Mouse (Mus musculus) 3134 (cell line): Measurements from ENCODE around the gene Lrrc36.

ENCODE experiments used
- DNase-seq: peaks from one replicate; pipeline ENCODE4 v3.0.0-alpha.2; 2011; ENCODE audit warnings: low spot score; ENCODE audit not compliant: insufficient read length; ENCODE audit errors: extremely low read depth

Gene Lrrc36

DNA sequence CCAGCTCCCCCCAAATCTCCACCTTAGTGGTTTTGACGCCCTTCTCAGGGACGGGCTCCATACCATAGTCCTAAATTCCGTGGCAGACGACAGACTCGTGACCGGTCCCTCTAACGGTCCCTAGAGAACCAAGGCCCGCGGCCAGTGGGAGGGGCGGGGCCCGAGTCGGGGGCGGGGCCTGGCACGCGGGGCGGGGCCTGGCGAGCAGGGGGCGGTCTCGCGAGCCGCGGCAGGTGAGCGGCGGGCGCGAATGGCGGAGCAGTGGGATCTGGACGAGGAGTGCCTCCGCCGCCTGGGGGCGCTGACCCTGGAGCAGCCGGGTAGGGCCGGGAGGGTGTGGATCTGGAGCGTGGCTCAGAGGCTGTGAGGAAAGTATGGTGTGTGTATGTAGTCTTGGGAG is at the start of gene Lrrc36, which contains the start of gene Kctd19:
Gene Lrrc36 (plus strand): TSS at position 181 of the 400 bp plus-strand sequence.
Gene Kctd19 (minus strand): TSS at position 112 of the 400 bp plus-strand sequence.
- no peak for DNase-seq

DNA sequence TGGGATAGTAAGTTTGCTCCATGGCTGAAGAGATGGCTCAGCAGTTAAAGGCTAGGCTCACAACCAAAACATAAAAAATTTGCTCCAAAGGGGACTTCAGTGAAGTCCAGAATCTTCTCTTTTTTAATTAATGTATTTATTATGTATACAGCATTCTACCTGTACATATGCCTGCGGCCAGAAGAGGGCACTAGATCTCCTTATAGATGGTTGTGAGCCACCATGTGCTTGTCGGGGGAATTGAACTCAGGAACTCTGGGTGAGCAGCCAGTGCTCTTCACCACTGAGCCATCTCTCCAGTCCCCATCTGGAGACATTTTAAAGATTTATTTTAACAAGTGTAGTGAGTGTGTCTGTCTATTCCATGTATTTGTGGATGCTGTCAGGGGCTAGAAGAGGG is 46.3 kb upstream of the Lrrc36 start:
- no peak for DNase-seq

GRCm38 (mm10) chr8:105372473-105372872 is 40.9 kb upstream of the Lrrc36 start:
- peak; percentile 94 for DNase-seq

- peak; percentile 83 for DNase-seq
Measured at GRCm38 (mm10) chr8:105373032-105373431, 40.3 kb upstream of the Lrrc36 start, which contains the start of gene Plekhg4. Plekhg4 (plus strand) TSS chr8:105373274.

GRCm38 (mm10) chr8:105374513-105374966 is 38.8 kb upstream of the Lrrc36 start:
- no peak for DNase-seq

DNA sequence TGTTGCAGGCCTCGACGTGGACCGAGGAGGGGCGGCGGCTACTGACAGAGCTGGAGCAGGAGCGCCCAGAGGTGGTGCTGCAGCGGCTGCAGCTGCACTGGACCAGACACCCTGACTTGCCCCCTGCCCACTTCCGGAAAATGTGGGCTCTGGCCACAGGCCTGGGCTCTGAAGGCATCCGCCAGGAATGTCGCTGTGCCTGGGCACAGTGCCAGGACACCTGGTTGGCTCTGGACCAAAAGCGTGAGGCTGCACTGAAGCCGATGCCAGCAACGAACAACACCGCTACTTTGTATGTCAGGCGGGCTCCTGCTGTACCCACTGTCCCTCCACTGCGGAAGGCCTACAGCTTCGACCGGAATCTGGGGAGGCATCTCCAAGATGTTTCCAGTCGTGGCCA is 34.7 kb upstream of the Lrrc36 start:
- peak; percentile 44 for DNase-seq

- DNase-seq: peak; percentile 43
Measured at GRCm38 (mm10) chr8:105380308-105380707, 33.1 kb upstream of the Lrrc36 start.

GRCm38 (mm10) chr8:105384070-105384469 is 29.3 kb upstream of the Lrrc36 start:
- no peak for DNase-seq

- DNase-seq: peak; percentile 56
Measured at GRCm38 (mm10) chr8:105387151-105387550, 26.2 kb upstream of the Lrrc36 start.

DNA sequence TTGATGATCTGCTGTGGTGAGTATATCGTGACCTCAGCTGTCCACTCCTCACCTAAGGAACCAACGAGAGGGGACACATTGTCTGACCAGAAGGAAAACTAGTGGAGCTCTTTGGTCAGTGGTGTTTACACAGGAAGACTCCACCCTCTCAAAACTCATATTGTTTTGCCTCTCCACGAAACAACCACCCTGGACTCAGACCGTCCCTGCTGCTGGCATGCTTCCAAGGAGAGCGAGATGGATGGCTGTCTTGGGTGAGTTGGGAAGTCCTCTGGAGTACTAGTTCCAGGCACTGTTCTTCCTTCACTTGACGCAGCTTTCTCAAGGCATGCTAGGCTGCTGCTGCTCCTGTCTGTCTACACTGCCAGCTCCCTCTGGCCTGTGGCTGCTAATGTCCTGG is 24.3 kb upstream of the Lrrc36 start:
- no peak for DNase-seq

GRCm38 (mm10) chr8:105393089-105393787 is 20.1 kb upstream of the Lrrc36 start:
- DNase-seq: no peak

- DNase-seq: no peak
Measured at GRCm38 (mm10) chr8:105393915-105394314, 19.5 kb upstream of the Lrrc36 start.

DNA sequence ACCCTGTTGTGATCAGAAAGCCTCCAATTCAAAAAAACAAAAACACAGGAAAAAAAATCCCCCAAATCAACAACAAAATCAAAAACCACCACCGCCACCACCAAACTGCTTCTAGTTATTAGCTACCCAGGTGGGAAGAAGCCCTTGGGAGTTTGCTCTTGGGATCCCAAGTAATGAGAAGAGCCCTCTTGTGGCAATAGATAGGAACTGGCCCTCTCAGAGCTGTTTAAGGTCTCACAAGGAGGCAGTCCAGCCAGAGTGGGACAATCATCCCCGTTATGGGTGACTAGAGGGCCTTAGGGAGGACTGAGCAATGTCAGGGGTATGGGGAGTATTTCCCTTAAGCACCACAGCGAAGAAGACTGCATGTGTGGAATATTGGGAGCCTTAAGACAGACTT is 15.6 kb upstream of the Lrrc36 start:
- DNase-seq: no peak

DNA sequence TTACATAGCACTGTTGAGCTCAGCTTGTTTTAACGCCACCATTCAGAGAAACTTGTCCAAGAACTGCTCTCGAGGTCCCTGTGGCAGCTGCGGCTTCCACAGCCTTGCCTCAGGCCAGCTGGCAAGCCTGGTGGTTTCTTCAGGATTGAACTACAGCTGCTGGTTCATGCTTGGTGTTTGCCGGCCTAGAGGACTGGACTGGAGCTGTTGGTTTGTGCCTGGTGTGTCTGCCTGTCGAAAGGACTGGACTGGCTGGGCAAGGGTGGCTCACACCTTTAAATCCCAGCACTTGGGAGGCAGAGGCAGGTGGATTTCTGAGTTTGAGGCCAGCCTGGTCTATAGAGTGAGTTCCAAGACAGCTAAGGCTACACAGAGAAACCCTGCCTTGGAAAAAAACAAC is 13.4 kb upstream of the Lrrc36 start:
- DNase-seq: no peak

DNA sequence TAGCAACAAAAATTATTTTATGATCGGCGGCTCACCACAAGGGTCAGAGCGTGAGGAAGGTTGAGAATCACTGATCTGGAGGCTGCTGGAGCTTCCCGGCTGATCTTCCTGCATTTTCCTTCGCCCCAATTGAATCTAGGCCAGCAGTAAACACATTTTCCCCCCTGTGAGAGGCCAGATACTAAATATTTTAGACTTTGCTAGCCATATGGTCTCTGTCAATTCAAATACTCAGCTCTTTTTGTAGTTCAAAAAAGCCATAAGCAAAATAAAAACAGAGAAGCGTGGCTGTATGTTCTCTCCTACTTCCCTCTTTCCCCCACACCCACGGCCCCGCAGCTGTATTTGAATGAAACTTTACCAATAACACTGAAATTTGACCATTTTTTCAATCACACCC is 9.9 kb upstream of the Lrrc36 start:
- no peak for DNase-seq

DNA sequence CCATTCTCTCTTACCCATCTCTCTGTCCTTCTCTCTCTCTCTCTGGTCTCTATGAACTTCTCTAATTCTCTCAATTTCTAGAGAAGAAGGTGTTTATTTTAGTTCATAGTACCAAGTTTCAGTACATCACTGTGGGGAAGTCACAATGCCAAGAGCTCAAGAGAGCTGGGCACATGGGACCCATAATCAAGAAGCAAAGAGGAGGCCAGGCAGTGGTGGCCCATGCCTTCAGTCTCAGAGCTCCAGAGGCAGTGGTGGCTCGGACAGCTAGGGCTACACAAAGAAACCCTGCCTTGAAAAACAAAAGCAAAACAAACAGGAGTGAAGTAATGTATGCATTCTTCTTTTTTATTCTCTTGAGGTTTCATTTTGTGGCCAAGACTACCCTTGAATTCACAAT is 8.9 kb upstream of the Lrrc36 start:
- no peak for DNase-seq

DNA sequence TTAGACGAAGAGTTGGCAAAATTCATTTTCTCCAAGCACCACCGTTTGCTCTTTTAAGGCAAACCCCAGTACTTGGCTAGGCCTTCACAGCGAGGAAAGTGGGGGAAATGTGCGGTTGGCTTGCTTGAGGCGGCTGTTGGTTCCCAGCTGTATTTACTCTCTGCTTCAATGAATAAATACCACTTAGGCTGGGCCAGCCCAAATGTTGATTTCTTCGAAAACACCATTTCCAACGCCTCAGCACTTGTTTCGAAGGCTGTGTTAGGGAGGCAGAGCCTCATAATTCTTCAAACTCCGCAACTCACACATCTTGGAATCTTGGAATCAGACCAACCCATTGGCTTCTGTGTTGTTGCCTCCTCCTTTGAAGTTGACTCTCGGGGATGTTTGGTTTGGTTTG is 7.0 kb upstream of the Lrrc36 start:
- no peak for DNase-seq

DNA sequence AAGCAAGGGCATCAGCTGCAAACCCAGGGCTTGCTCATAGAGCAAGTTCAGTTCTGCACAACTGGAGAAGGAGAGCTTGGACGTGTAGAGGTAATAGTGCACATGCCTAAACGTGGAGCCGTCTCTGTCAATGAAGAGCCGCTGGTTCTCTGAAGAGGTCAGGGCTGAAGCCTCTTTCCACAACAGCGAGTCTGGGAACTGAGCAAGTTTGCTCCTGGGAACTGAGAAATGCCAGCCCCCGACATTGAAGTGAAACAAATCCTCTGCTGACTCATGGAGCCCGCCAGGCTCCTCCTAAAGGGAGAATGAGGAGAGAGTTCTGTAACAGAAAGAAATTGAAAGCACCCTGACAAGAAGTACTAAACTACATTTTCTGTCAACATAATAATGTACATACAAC is 5.0 kb upstream of the Lrrc36 start:
- no peak for DNase-seq

DNA sequence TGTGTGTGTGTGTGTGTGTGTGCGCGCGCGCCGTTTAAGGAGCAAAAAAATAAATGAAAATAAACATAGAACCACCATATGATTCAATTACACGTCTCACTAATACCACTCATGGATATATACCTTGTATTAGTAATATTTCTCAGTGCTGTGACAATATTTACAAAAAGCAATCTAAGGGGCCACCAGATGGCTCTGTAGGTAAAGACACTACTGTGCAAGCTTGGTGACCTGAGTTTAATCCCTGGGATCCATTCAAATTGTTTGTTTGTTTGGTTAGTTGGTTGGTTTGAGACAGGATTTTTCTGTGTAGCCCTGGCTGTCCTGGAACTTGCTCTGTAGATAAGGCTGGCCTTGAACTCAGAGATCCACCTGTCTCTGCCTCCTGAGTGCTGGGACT is 3.4 kb upstream of the Lrrc36 start:
- no peak for DNase-seq

GRCm38 (mm10) chr8:105418992-105419391 is 5.6 kb downstream of the Lrrc36 start:
- no peak for DNase-seq

DNA sequence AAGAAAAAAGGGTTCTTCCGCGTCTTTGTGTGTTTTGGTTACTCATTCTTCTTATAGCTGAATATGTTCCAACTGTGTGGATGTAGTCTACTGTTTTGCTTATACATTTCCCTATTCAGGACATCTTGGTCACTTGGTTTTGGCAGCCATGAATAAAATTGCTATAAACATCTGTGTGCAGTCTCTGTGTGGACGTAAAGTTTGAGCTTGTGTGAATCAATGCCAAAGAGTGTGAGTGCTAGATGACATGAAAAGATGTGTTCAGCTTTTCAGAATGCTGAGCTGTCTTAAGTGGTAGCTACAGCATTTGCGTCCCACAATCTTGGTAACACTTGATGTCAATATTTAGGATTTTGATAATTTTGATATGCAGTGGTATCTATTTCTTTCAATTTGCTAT is 6.4 kb downstream of the Lrrc36 start:
- no peak for DNase-seq

DNA sequence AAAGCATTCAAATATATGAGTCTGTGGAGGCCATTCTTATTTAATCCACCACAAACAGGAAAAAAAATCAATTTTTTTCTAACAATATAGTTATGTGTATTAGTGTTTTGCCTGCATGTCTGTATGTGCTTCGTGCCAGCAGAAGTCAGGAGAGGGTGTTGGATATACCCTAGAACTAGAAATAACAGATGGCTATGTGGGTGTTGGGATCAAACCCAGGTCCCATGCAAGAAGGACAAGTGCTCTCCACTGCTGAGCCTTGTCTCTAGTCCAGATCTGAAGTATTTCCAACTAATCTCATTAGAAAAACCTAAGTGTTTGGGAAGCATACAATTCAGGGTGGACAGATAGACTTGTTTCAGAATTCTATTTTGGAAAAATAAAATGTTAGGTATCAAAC is 8.6 kb downstream of the Lrrc36 start:
- no peak for DNase-seq

DNA sequence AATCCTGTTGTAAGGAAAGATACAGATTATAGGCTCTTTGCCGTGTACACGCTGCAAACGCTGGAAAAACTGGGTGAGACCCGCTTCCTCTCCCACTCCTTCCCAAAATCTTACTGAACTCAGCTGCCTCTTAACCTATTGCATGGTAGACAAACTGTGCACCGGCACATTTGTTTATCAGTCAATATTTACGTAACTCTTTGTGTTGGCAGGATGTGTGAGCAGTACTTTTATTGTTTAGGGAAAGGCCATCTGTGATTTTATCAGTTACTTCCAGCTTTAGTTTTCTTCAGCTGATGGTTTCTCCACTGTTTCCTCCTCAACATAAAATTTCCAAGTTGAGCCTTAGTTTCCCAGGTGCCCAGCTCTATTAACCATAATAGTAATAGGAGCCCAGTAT is 13.5 kb downstream of the Lrrc36 start:
- DNase-seq: no peak
